Mouse (Mus musculus) embryonic facial prominence, embryonic 13.5 days (tissue): ENCODE measurements around the gene Sgsm2. TPM values are rescaled to one million over a fixed set of nuclear protein-coding genes. Genes with fewer than 3 reads are reported as not detected.
A peak's percentile ranks its signal among the peaks of the same experiment; 100 is the strongest.

Source experiments
- ATAC-seq: fragments of 200-750 bp; cut with Nextera tagmentation; 2 replicates; pipeline ENCODE4 v1.8.0; 2017; ENCODE audit warnings: low read depth; ENCODE audit not compliant: insufficient number of reproducible peaks, insufficient read depth, low FRiP score, low TSS enrichment
- H3K27ac ChIP-seq: fragments of 300-500 bp; sonication (generic); 2 replicates; pipeline ENCODE4 v1.5.1; 2015; ENCODE audit warnings: moderate library complexity, mild to moderate bottlenecking, inconsistent platforms
- H3K27me3 ChIP-seq: fragments of 300-500 bp; sonication (generic); 2 replicates; pipeline ENCODE4 v1.6.1; 2015; ENCODE audit warnings: mild to moderate bottlenecking, inconsistent platforms
- H3K36me3 ChIP-seq: fragments of 300-500 bp; sonication (generic); 2 replicates; pipeline ENCODE4 v1.6.1; 2015; ENCODE audit warnings: mild to moderate bottlenecking, inconsistent platforms
- H3K4me1 ChIP-seq: fragments of 300-500 bp; sonication (generic); 2 replicates; pipeline ENCODE4 v1.6.1; 2015; ENCODE audit warnings: inconsistent platforms
- H3K4me2 ChIP-seq: fragments of 300-500 bp; sonication (generic); 2 replicates; pipeline ENCODE4 v1.6.1; 2015; ENCODE audit warnings: moderate library complexity, mild to moderate bottlenecking, inconsistent platforms
- H3K4me3 ChIP-seq: fragments of 300-500 bp; sonication (generic); 2 replicates; pipeline ENCODE4 v1.5.1; 2015; ENCODE audit warnings: mild to moderate bottlenecking, inconsistent platforms
- H3K9ac ChIP-seq: fragments of 300-500 bp; sonication (generic); 2 replicates; pipeline ENCODE4 v1.6.1; 2015; ENCODE audit warnings: mild to moderate bottlenecking, inconsistent platforms
- H3K9me3 ChIP-seq: fragments of 300-500 bp; sonication (generic); 2 replicates; pipeline ENCODE4 v1.6.1; 2016; ENCODE audit warnings: inconsistent platforms
- whole genome bisulfite sequencing: fragments of 180-500 bp; shearing (Covaris S2); methylation state at CpG from one replicate; pipeline ENCODE4 v1.1.7; 2015; ENCODE audit warnings: mixed read lengths; 5-methylcytosine and 5-hydroxymethylcytosine counted together
- polyA plus RNA-seq: library from polyadenylated mRNA; unstranded; fragments of >200 nt; fragmentation: Nextera tagmentation; extraction: Ambion mirVana; gene quantifications from 2 replicates; pipeline ENCODE4 v1.2.1, GENCODE M21; 2015

The Sgsm2 gene
- polyA plus RNA-seq, 1 experiment from 2014 or later: 4.7 TPM

DNA sequence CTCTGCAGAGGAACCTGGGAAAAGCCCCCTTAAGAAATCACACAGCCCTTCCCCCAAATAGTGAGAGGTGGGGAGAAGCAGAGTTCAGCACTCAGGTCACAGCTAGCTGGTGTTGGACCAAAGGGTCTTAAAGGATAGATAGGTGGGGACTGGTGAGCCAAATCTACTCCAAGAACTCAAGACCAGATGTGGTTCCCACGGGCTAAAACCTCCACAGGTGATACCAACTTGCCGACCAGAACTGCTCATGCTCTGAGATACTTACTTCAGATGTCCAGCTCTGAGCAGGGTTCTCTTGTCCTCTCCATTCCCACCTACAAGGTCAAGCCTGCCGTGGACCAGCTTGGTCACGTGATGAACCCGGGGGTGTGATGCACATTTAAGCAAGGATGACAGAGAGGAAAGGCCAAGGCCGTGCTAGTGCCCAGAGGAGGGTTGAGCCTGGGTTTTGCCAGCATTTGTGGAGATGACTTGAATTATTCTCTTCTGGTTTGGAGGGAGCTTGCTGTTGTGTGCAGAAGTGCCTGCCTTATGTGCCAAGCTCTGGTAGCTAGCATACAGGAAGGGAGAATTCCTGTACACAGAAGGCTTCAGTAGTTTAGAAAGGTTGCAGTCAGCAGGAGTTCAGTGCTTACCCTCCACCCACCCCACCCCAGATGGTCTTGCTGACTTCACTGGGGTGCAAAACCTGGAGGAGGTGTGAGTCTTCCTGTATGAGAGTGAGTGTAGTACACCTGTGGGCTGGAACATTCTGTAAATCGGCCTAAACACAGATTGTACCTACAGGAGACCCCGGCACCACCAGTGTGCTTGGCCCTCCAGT lies 63.1 kb downstream of the Sgsm2 start:
- H3K9ac ChIP-seq: peak overlapping the region; percentile 66

DNA sequence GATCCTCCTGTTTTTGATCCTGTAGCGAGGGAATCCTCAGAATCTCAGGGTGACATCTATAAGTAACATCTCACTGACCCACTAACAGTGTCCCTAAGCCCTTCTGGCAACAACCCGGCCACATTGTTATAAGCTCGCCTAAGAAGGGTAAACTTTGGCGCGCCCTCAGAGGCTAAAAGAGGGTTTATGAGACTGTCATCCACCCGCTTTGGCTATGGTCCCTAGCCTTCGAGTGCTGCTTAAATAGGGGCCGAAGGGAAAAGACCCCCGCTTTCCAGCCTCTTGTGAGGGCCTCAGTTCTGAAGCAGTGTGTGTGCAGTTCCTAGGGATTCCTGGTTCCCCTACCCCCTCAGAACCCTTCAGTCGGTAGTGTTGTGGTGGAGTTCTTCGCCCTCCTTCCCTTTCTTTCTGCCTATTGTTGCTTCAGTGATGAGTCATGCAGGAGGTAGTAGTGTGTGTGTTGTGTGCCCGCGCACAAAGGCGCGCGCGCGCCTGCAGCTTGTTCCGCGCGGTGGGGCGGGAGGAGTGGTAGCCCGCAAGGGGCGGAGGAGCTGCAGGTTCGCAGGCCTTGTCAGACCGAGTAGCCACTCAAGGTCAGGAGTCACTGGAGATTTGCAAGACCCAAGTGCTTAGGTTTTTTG lies 64.2 kb downstream of the Sgsm2 start:
- Histone ChIP-seq H3K9me3 (no peaks in the 10 kb centered on the region), H3K4me3 (peak overlapping the region; percentile 96), H3K4me2 (peak overlapping the region; percentile 88), H3K36me3 (0 out of 2 replicates have a peak, but pooled peaks cover 8% of the 10 kb centered on the region), H3K9ac (peak overlapping the region; percentile 66), H3K4me1 (peaks cover 66% of the 10 kb centered on the region), H3K27me3 (0 out of 2 replicates have a peak, but pooled peaks cover 16% of the 10 kb centered on the region), H3K27ac (peak overlapping the region; percentile 97)
- no peak for ATAC-seq
- under 1% methylated on average over 26 of the region's 26 CpGs for WGBS

More for the DNA sequence above, 63.1 kb downstream of the Sgsm2 start:
- Histone ChIP-seq H3K4me3 (peak overlapping the region; percentile 96), H3K27ac (peak overlapping the region; percentile 48; the same call in 1 of the 2 replicates), H3K4me2 (peak overlapping the region; percentile 88), H3K36me3 (0 out of 2 replicates have a peak, but pooled peaks cover 8% of the 10 kb centered on the region), H3K9me3 (no peaks in the 10 kb centered on the region), H3K4me1 (peaks cover 58% of the 10 kb centered on the region), H3K27me3 (0 out of 2 replicates have a peak, but pooled peaks cover 5% of the 10 kb centered on the region)
- no peak for ATAC-seq
- 78% methylated on average over 8 of the region's 8 CpGs for WGBS

DNA sequence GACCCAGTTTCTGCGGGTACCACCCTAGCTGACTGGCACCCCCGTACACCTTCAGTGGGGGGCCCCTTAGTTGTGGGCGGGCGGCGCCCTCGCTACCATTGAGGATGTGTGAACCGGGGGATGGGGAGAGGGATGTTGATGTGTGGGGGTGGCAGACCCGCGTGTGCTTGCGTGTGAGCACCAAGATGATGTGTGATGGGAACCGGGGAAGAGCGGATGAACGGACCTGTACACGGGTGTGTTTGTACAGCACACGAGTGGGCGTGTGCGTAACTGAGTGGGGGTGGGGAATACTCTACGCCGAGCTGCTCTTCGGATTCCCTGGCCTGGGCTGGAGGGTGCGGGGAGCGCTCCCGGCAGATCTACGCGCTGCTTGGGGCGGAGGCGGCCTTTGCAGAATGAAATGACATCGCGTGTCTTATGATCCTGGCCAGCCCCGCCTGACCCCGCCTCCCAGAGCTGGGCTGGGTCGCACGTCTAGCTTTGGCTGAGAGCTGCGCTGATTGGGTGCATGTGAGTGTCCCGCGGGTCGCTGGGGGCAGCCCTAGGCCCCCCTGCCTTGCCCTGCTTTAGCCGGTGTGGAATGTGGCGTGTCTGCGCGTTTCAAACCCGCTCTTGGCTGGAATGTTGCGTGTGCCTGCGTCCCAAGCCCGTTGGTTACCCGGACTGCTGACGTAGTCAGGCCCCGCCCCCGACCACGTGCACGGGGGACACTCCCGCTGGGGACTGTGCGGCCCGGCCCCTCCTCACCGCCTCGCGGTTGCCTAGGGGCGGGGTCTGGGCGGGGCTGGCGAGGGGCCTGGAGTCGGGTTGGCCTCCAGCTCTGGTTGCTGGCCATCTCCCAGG lies 65.0 kb downstream of the Sgsm2 start:
- peak; percentile 79 for ATAC-seq
- H3K9ac ChIP-seq: peak overlapping the region; percentile 92
- peak overlapping the region; percentile 96 for H3K4me3 ChIP-seq
- 0 out of 2 replicates have a peak, but pooled peaks cover 5% of the 10 kb centered on the region for H3K36me3 ChIP-seq
- 0 out of 2 replicates have a peak, but pooled peaks cover 16% of the 10 kb centered on the region for H3K27me3 ChIP-seq
- H3K9me3 ChIP-seq: no peaks in the 10 kb centered on the region
- H3K4me2 ChIP-seq: peak overlapping the region; percentile 88
- H3K4me1 ChIP-seq: peaks cover 58% of the 10 kb centered on the region
- WGBS: under 1% methylated on average over 61 of the region's 61 CpGs
- peak overlapping the region; percentile 97 for H3K27ac ChIP-seq

DNA sequence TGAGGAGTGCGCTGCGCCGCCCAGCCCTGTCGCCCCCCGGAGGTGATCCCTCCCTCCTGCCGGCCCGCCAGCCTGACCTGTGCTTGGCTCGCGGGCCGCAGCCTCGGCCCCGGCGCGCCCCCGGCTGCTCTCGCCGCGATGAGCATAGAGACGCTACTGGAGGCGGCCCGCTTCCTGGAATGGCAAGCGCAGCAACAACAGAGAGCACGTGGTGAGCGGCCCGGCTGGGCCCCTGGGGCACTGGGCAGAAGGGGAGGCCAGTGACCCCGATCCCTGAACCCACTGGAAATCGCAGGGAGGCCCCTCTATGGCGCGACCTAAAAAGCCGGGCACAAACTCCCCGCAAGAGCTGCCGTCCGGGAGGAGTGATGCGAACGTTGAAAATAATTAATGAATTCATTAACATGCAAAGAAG lies 65.7 kb downstream of the Sgsm2 start:
- Histone ChIP-seq H3K9ac (peak overlapping the region; percentile 92), H3K4me1 (peaks cover 53% of the 10 kb centered on the region), H3K36me3 (no peaks in the 10 kb centered on the region), H3K4me3 (peak overlapping the region; percentile 96), H3K4me2 (peak overlapping the region; percentile 88), H3K27me3 (0 out of 2 replicates have a peak, but pooled peaks cover 16% of the 10 kb centered on the region), H3K27ac (peak overlapping the region; percentile 97), H3K9me3 (no peaks in the 10 kb centered on the region)
- WGBS: under 1% methylated on average over 34 of the region's 35 CpGs
- no peak for ATAC-seq

DNA sequence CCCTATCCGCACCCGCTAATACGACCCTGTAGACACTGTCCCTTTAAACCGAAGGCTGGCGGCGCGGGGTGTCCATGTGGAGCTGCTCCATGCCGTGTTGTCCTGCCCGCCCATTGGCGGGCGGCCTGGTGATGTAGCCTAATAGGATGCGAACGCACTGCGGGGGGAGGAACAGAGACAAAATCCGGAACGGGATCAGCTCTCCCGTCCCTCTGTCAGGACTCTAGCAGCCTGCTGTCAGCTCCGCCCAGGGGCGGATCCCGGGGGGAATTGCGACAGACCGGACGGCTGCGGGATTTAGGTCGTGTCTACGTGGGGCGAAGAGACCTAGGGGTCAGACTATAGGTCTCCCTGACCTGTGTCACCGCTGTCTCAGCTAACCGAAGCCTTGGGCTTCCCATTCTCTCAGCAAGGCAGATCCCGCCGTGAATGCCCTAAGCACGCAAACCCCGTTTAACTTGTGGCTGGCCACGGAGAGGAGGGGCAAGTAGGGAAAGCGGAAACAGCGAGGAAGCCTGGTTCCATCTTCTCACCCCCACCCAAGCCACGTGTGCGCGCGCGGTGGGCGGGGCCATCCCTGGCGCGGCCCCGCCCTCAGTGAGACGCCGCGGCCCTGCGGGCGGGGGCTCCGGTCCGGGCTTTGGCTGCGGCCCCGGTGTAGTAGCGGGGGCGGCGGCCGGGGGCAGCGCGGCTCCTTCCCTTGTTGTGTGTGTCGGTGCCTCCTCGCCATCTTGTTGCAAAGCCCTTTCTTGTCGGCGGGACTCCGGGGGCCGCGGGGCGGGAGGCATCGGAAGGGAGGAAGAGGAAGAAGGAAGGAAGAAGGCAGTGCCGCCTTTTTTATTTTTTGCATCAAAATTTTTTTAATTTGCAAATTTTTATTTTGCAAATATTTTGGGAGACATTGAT lies 66.4 kb downstream of the Sgsm2 start, which contains the start of gene Mnt:
Mnt (plus strand) TSS at position 665 of the 906 bp plus-strand sequence.
- Histone ChIP-seq H3K4me2 (peak within 1 kb of the TSS; percentile 88), H3K27me3 (0 out of 2 replicates have a peak, but pooled peaks cover 16% of the 10 kb centered on the region), H3K4me1 (peaks cover 48% of the 10 kb centered on the region), H3K9me3 (no peaks in the 10 kb centered on the region), H3K27ac (peak within 1 kb of the TSS; percentile 97), H3K36me3 (no peaks in the 10 kb centered on the region), H3K4me3 (peak within 1 kb of the TSS; percentile 96), H3K9ac (peak within 1 kb of the TSS; percentile 92)
- ATAC-seq: peak; percentile 89
- under 1% methylated on average over 69 of the region's 70 CpGs for WGBS

DNA sequence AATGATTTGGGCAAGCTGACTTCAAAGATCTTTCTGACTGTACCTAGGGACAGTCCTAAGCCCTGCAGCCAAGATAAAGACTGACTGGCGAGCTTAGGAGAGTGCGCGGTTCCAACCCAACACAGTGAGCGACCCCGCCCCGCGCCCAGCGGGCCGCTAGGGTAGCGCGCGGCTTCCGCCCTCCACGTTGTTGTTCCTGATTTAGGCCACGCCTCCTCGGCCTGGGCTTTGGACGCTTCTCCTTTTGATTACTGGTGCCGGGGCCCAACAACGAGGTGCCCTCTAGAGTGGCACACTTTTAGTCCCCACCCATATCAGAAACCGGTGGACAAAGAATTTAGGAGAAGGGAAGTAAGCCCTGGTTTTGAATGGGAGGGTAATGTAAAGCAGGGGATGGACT lies 67.0 kb downstream of the Sgsm2 start:
- no peaks in the 10 kb centered on the region for H3K9me3 ChIP-seq
- ATAC-seq: peak; percentile 54; the same call in 1 of the 2 replicates
- peaks cover 45% of the 10 kb centered on the region for H3K4me1 ChIP-seq
- H3K9ac ChIP-seq: peak overlapping the region; percentile 92
- WGBS: under 1% methylated on average over 20 of the region's 20 CpGs
- H3K4me3 ChIP-seq: peak overlapping the region; percentile 96
- H3K4me2 ChIP-seq: peak overlapping the region; percentile 88
- H3K36me3 ChIP-seq: no peaks in the 10 kb centered on the region
- H3K27ac ChIP-seq: peak overlapping the region; percentile 97
- H3K27me3 ChIP-seq: 0 out of 2 replicates have a peak, but pooled peaks cover 16% of the 10 kb centered on the region

DNA sequence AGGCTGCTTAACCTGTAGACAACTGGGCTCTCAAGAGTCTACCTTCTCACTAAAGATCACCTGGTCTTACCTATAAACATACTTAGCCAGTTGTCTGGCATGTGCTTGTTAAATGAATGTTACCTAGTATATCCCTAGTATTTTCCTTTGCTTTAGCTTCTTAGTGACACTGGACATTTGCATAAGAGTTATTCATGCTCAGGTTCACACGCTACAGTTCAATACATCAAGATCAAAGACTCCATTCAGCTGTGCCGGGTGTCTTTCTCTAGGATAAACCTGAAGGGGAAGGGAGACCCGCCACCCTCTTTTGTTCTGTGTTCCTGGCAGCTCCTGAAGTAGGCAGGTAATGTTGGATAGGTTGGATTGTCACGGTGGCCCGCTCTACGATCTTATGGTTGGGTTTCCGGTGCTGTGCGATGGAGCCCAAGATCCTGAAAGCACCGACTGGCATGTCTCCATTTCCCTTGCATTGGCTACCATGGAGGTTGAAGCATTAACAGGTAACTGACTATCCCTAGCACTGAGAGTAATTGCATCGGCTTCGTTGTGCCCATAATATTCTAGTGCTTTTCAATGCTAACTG lies 67.8 kb downstream of the Sgsm2 start:
- 0 out of 2 replicates have a peak overlapping the region, but pooled peaks have one; percentile 92 for H3K9ac ChIP-seq
- H3K27me3 ChIP-seq: 0 out of 2 replicates have a peak, but pooled peaks cover 16% of the 10 kb centered on the region
- no peaks in the 10 kb centered on the region for H3K9me3 ChIP-seq
- no peaks in the 10 kb centered on the region for H3K36me3 ChIP-seq
- H3K4me1 ChIP-seq: peaks cover 38% of the 10 kb centered on the region
- H3K4me3 ChIP-seq: peak overlapping the region; percentile 96
- H3K4me2 ChIP-seq: peak overlapping the region; percentile 88
- ATAC-seq: no peak
- whole genome bisulfite sequencing: 16% methylated on average over 11 of the region's 11 CpGs
- no peak overlapping the region for H3K27ac ChIP-seq

DNA sequence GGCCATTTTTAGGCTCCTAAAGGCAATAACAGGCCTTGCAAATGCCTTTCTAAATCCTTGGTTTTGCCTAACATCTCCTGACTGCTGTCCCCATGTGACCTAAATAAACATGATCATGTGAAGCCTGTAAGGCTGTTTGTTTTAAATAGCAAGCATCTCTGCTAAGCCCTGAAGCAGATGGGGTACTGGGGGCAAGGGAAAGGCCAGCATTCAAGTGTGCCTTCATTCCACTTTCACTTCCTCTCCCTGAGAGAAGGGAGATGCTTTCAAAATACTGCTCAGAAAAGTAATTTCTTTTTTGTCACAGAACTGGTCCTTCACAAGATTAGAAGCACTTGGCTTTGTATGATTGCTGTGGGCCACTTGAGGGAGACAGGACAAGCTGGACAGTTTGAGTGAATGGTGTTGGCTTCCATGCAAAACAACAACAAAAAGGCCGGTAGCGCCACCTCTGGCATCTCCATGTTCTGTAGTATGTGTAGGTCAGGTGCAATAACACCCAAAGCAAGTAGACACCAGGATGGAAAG lies 68.4 kb downstream of the Sgsm2 start:
- no peak overlapping the region for H3K4me3 ChIP-seq
- H3K9ac ChIP-seq: no peak overlapping the region
- WGBS: 40% methylated on average over 2 of the region's 2 CpGs
- 0 out of 2 replicates have a peak, but pooled peaks cover 2% of the 10 kb centered on the region for H3K36me3 ChIP-seq
- no peak for ATAC-seq
- no peak overlapping the region for H3K4me2 ChIP-seq
- no peak overlapping the region for H3K27ac ChIP-seq
- 0 out of 2 replicates have a peak, but pooled peaks cover 16% of the 10 kb centered on the region for H3K27me3 ChIP-seq
- peaks cover 32% of the 10 kb centered on the region for H3K4me1 ChIP-seq
- H3K9me3 ChIP-seq: no peaks in the 10 kb centered on the region

DNA sequence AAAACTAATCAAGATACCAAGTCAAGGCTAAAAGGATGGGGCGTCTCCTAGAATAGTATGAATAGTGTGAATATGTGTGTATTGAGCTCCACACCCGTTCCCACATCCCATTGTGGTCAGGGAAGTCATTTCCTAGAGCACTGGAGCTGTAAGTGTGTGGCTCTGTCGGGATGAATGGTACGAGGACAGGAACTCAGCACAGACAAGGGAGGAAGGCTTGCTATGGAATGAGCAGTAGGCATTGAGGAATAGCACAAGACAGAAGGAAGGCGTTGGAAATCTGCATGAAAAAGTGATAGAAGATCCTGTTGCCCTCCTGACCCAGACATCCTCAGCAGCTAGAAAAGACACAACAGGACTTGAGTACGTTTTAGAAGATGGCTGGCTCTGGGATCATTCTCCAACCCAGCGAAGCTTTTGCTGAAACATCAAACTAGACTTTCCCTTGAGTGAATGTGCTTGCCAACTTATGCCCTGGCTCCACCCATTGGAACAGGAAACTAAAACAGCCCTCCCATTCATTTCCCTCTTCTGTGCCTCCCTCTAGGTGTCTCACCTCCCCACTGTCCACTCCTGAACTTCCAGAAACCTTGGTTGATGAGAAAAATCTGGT lies 69.0 kb downstream of the Sgsm2 start:
- 0 out of 2 replicates have a peak, but pooled peaks cover 16% of the 10 kb centered on the region for H3K27me3 ChIP-seq
- no peak for ATAC-seq
- peaks cover 26% of the 10 kb centered on the region for H3K4me1 ChIP-seq
- no peak overlapping the region for H3K27ac ChIP-seq
- H3K4me3 ChIP-seq: no peak overlapping the region
- H3K9ac ChIP-seq: 0 out of 2 replicates have a peak overlapping the region, but pooled peaks have one; percentile 4
- H3K36me3 ChIP-seq: peaks cover 8% of the 10 kb centered on the region
- H3K4me2 ChIP-seq: no peak overlapping the region
- 71% methylated on average over 7 of the region's 7 CpGs for WGBS
- H3K9me3 ChIP-seq: no peaks in the 10 kb centered on the region
